Mouse (Mus musculus): ENCODE measurements around the gene Zfp36l1. TPM values are rescaled to one million over a fixed set of nuclear protein-coding genes. Genes with fewer than 3 reads are reported as not detected.
"Not testable (repeated sequence)": the region's sequence is repeated elsewhere in the genome, so short reads cannot be mapped to it uniquely, and the experiment has no call there.

Zfp36l1 gene
- polyA plus RNA-seq, 1 experiment = 40.2 TPM

- under 1% methylated on average over 26 of the region's 26 CpGs for WGBS
- DNase-seq (ENCODE audit: low read depth, low spot score) = no peak
These were observed 647 bp downstream of the Zfp36l1 start for GRCm38 (mm10) chr12:80112071-80112660.

GRCm38 (mm10) chr12:80111131-80112070, 1.4 kb downstream of the Zfp36l1 start:
- no peak for DNase-seq (ENCODE audit: low read depth, low spot score)
- WGBS = under 1% methylated on average over 29 of the region's 29 CpGs

GRCm38 (mm10) chr12:80110546-80110870, 2.3 kb downstream of the Zfp36l1 start:
- DNase-seq (ENCODE audit: low read depth, low spot score) = no peak
- 3% methylated on average over 9 of the region's 9 CpGs for WGBS

GRCm38 (mm10) chr12:80109753-80110545, 2.9 kb downstream of the Zfp36l1 start:
- no peak for DNase-seq (ENCODE audit: low read depth, low spot score)
- 9% methylated on average over 53 of the region's 53 CpGs for WGBS

- not testable (repeated sequence) for DNase-seq (ENCODE audit: low read depth, low spot score)
- 3% methylated on average over 11 of the region's 11 CpGs for WGBS
These were observed 3.7 kb downstream of the Zfp36l1 start for GRCm38 (mm10) chr12:80108896-80109668.

GRCm38 (mm10) chr12:80106896-80107667, 5.7 kb downstream of the Zfp36l1 start:
- 81% methylated on average over 3 of the region's 3 CpGs for WGBS
- DNase-seq (ENCODE audit: low read depth, low spot score) = no peak

GRCm38 (mm10) chr12:80106138-80106895, 6.5 kb downstream of the Zfp36l1 start:
- WGBS = 84% methylated on average over 4 of the region's 4 CpGs
- no peak for DNase-seq (ENCODE audit: low read depth, low spot score)

GRCm38 (mm10) chr12:80103521-80103973, 9.3 kb downstream of the Zfp36l1 start:
- peak; percentile 85 for DNase-seq (ENCODE audit: low read depth, low spot score)
- WGBS = 14% methylated on average over 5 of the region's 5 CpGs

- WGBS = 32% methylated on average over 4 of the region's 4 CpGs
These were observed 9.7 kb downstream of the Zfp36l1 start for GRCm38 (mm10) chr12:80103089-80103488.

GRCm38 (mm10) chr12:80098825-80099224, 14.0 kb downstream of the Zfp36l1 start:
- 30% methylated on average over 1 of the region's 1 CpGs for WGBS

More at GRCm38 (mm10) chr12:80103089-80103488, 9.7 kb downstream of the Zfp36l1 start:
- no peak for DNase-seq (ENCODE audit: low read depth, low spot score)

GRCm38 (mm10) chr12:80096734-80097133, 16.1 kb downstream of the Zfp36l1 start:
- DNase-seq (ENCODE audit: low read depth, low spot score) = no peak
- 76% methylated on average over 6 of the region's 6 CpGs for whole genome bisulfite sequencing

More at GRCm38 (mm10) chr12:80098825-80099224, 14.0 kb downstream of the Zfp36l1 start:
- no peak for DNase-seq (ENCODE audit: low read depth, low spot score)

- no peak for DNase-seq (ENCODE audit: low read depth, low spot score)
These were observed 20.0 kb downstream of the Zfp36l1 start for GRCm38 (mm10) chr12:80092787-80093186.

GRCm38 (mm10) chr12:80091080-80091479, 21.7 kb downstream of the Zfp36l1 start:
- DNase-seq (ENCODE audit: low read depth, low spot score) = no peak
- 40% methylated on average over 8 of the region's 8 CpGs for WGBS

GRCm38 (mm10) chr12:80090529-80090928, 22.3 kb downstream of the Zfp36l1 start:
- 88% methylated on average over 5 of the region's 5 CpGs for WGBS
- DNase-seq (ENCODE audit: low read depth, low spot score) = no peak

- no peak for DNase-seq (ENCODE audit: low read depth, low spot score)
- WGBS = 70% methylated on average over 4 of the region's 4 CpGs
These were observed 24.7 kb downstream of the Zfp36l1 start for GRCm38 (mm10) chr12:80088143-80088542.

- 40% methylated on average over 7 of the region's 7 CpGs for WGBS
- DNase-seq (ENCODE audit: low read depth, low spot score) = no peak
These were observed 28.2 kb downstream of the Zfp36l1 start for GRCm38 (mm10) chr12:80084446-80085112.

- DNase-seq (ENCODE audit: low read depth, low spot score) = peak; percentile 58
- WGBS = 12% methylated on average over 3 of the region's 3 CpGs
These were observed 28.9 kb downstream of the Zfp36l1 start for GRCm38 (mm10) chr12:80083937-80084336.
